In genomic region chr1:54706621-54707020, GRCm38 (mm10) we compare ENCODE assay signal across 10 mouse cellular contexts.
DNase-seq lines count a peak whose midpoint lies in the region; ATAC-seq and TF ChIP-seq lines count a peak whose summit lies in the region.
"Had no signal": no experiment of that assay in that cellular context is flagged by ENCODE, and none has a peak within 500 bp of the region (broad histone marks: within the 10 kb centered on the region; RNA-seq: fewer than 3 reads in every experiment).

No protein-coding gene starts in this region.

- H3K27ac ChIP-seq in lung, postnatal 0 days (ENCODE audit: low read length): no peak overlapping the region
- H3K27ac ChIP-seq in forebrain, embryonic 15.5 days (replicated peaks): peak overlapping the region; percentile 91

- no peak for TF ChIP-seq EP300 in lung, postnatal 0 days (IDR thresholded peaks at IDR 0.05)

- H3K27me3 ChIP-seq in lung, postnatal 0 days (replicated peaks; ENCODE audit: insufficient read depth, low read length): no peaks in the 10 kb centered on the region
- no peaks in the 10 kb centered on the region for H3K27me3 ChIP-seq in forebrain, embryonic 15.5 days
- H3K27me3 ChIP-seq: heart, embryonic 12.5 days had no signal

- no peak overlapping the region for H3K4me3 ChIP-seq in lung, postnatal 0 days (ENCODE audit: low read depth, low read length)
- H3K4me3 ChIP-seq in forebrain, embryonic 15.5 days: no peak overlapping the region
- H3K4me3 ChIP-seq: heart, embryonic 12.5 days had no signal

- no peaks in the 10 kb centered on the region for H3K9me3 ChIP-seq in lung, postnatal 0 days (ENCODE audit: low read length)
- no peaks in the 10 kb centered on the region for H3K9me3 ChIP-seq in forebrain, embryonic 15.5 days
- H3K9me3 ChIP-seq: heart, embryonic 12.5 days had no signal

- H3K36me3 ChIP-seq in lung, postnatal 0 days (ENCODE audit: insufficient read depth, low read length): no peaks in the 10 kb centered on the region; the same call in 1 of the 2 replicates
- no peaks in the 10 kb centered on the region for H3K36me3 ChIP-seq in forebrain, embryonic 15.5 days
- H3K36me3 ChIP-seq: heart, embryonic 12.5 days had no signal

- H3K4me1 ChIP-seq in lung, postnatal 0 days (ENCODE audit: insufficient read depth, low read depth, low read length): no peaks in the 10 kb centered on the region
- peaks cover 39% of the 10 kb centered on the region for H3K4me1 ChIP-seq in forebrain, embryonic 15.5 days

- ATAC-seq in CD4-positive, CD25-positive, alpha-beta regulatory T cell, adult 4 months: no peak
- ATAC-seq in lung, postnatal 0 days: no peak
- ATAC-seq in forebrain, embryonic 15.5 days (replicated peaks): no peak

- TF ChIP-seq CTCF in lung, postnatal 0 days (IDR thresholded peaks at IDR 0.05): peak; percentile 67

- no peak overlapping the region for H3K4me2 ChIP-seq in lung, postnatal 0 days (replicated peaks; ENCODE audit: low read depth, low read length)
- H3K4me2 ChIP-seq in forebrain, embryonic 15.5 days (replicated peaks): no peak overlapping the region
- H3K4me2 ChIP-seq: heart, embryonic 12.5 days had no signal

- WGBS in lung, postnatal 0 days: 27% methylated on average over 3 of the region's 3 CpGs
- 27% methylated on average over 3 of the region's 3 CpGs for WGBS in forebrain, embryonic 15.5 days

- no peak overlapping the region for H3K9ac ChIP-seq in lung, postnatal 0 days (replicated peaks; ENCODE audit: low read depth)
- H3K9ac ChIP-seq in forebrain, embryonic 15.5 days (replicated peaks): no peak overlapping the region
- H3K9ac ChIP-seq: heart, embryonic 12.5 days had no signal

- DNase-seq in CD4-positive, CD25-positive, alpha-beta regulatory T cell, adult 2 months (ENCODE audit: low read depth, low spot score): peak; percentile 52
- peak; percentile 47 for DNase-seq in lung, postnatal 0 days (ENCODE audit: low spot score)
- DNase-seq in lung, postnatal 36 days: no peak
- peak; percentile 39 for DNase-seq in retina, embryonic 14.5 days (ENCODE audit: low spot score)
- no peak for DNase-seq in ovary, postnatal 36 days (ENCODE audit: low spot score)
- DNase-seq in frontal cortex, postnatal 25 days (ENCODE audit: low spot score in 2 of 2): no peak
- DNase-seq: kidney, postnatal 4 days had no signal

Comparison
In these comparisons a context has a peak if more than half of its experiments do, and no peak if none do; other contexts are left out.
1. DNase-seq: peak in CD4-positive, CD25-positive, alpha-beta regulatory T cell, adult 2 months (single experiment), lung, postnatal 0 days (single experiment) and retina, embryonic 14.5 days (single experiment); none in lung, postnatal 36 days (single experiment), ovary, postnatal 36 days (single experiment) and frontal cortex, postnatal 25 days (0 of 2).